Mouse (Mus musculus) ES-Bruce4 (cell line): ENCODE measurements around the gene Txndc11. TPM values are rescaled to one million over a fixed set of nuclear protein-coding genes. Genes with fewer than 3 reads are reported as not detected.

Source experiments
- H3K27ac ChIP-seq: 2 replicates; pipeline ENCODE4 v1.5.1; 2012; ENCODE audit warnings: low read length, inconsistent platforms; ENCODE audit not compliant: insufficient read depth
- H3K27me3 ChIP-seq: 2 replicates; pipeline ENCODE4 v1.6.1; 2012; ENCODE audit warnings: mild to moderate bottlenecking, low read length, inconsistent platforms; ENCODE audit not compliant: control insufficient read depth, poor library complexity, insufficient read depth, severe bottlenecking
- H3K36me3 ChIP-seq: 2 replicates; pipeline ENCODE4 v1.6.1; 2012; ENCODE audit warnings: inconsistent platforms, mild to moderate bottlenecking, low read length, moderate library complexity; ENCODE audit not compliant: control insufficient read depth, poor library complexity, insufficient read depth, severe bottlenecking
- H3K4me1 ChIP-seq: one replicate; pipeline ENCODE4 v1.8.1; 2011; ENCODE audit warnings: low read length; ENCODE audit not compliant: control insufficient read depth, insufficient read depth
- H3K4me3 ChIP-seq: 2 replicates; pipeline ENCODE4 v1.5.1; 2011; ENCODE audit warnings: low read depth, mild to moderate bottlenecking, low read length
- H3K9ac ChIP-seq: 2 replicates; pipeline ENCODE4 v1.6.1; 2012; ENCODE audit warnings: low read depth, mild to moderate bottlenecking, inconsistent platforms; ENCODE audit not compliant: poor library complexity, severe bottlenecking
- H3K9me3 ChIP-seq: replicated peaks from 2 replicates; pipeline ENCODE4 v1.6.1; 2012; ENCODE audit warnings: mild to moderate bottlenecking, low read length, inconsistent platforms; ENCODE audit not compliant: control insufficient read depth, poor library complexity, insufficient read depth, severe bottlenecking
- CTCF ChIP-seq: IDR thresholded peaks from one replicate; pipeline ENCODE4 v1.8.1; 2011; ENCODE audit warnings: low read depth, low read length
- EP300 ChIP-seq: IDR thresholded peaks from 2 replicates; pipeline ENCODE4 v1.6.1; 2011; ENCODE audit warnings: low read depth, low read length; ENCODE audit not compliant: insufficient read depth
- POLR2A ChIP-seq: IDR thresholded peaks from one replicate; pipeline ENCODE4 v1.8.1; 2011; ENCODE audit warnings: low read length; ENCODE audit not compliant: insufficient read depth
- polyA plus RNA-seq: library from polyadenylated mRNA; stranded (reverse); fragments of >200 nt; gene quantifications from 2 replicates; pipeline ENCODE4 v1.2.4, GENCODE M21; 2011; ENCODE audit warnings: low read depth; ENCODE audit not compliant: missing spikeins, insufficient read depth, insufficient read length

The Txndc11 gene
- polyA plus RNA-seq, 1 experiment: 21.1 TPM

DNA sequence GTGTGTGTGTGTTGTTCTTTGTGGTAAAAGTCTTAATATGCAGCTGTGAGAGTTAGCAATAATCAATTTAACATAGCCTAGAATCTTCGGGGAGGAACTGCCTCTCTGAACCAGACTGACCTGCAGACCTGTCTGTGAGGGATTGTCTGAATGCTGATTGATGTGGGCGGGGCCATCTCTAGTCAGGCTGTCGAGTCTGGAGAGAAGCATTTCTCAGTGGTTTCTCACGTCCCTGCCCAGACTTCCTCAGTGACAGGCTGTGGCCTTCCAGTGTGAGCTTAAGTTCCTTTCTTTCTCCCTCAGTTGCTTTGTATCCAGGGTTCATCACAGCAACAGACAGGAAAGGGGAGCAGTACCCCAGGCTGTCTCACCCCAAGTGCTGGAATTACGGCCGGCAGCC lies 80.0 kb downstream of the Txndc11 start:
- TF ChIP-seq EP300: no peak
- TF ChIP-seq CTCF: no peak
- TF ChIP-seq POLR2A: no peak

GRCm38 (mm10) chr16:11051134-11051533 lies 83.3 kb downstream of the Txndc11 start:
- Histone ChIP-seq H3K27me3 (no peaks in the 10 kb centered on the region), H3K9ac (no peak overlapping the region), H3K36me3 (no peaks in the 10 kb centered on the region), H3K27ac (no peak overlapping the region), H3K4me1 (peaks cover 3% of the 10 kb centered on the region), H3K4me3 (no peak overlapping the region), H3K9me3 (no peaks in the 10 kb centered on the region)
- TF ChIP-seq CTCF (no peak), EP300 (no peak)

More for the DNA sequence above, 80.0 kb downstream of the Txndc11 start:
- Histone ChIP-seq H3K4me3 (no peak overlapping the region), H3K27me3 (no peaks in the 10 kb centered on the region), H3K27ac (no peak overlapping the region), H3K9ac (no peak overlapping the region), H3K4me1 (peaks cover 3% of the 10 kb centered on the region), H3K9me3 (no peaks in the 10 kb centered on the region), H3K36me3 (no peaks in the 10 kb centered on the region)

GRCm38 (mm10) chr16:11050226-11050625 lies 84.2 kb downstream of the Txndc11 start:
- Histone ChIP-seq H3K4me1 (peaks cover 3% of the 10 kb centered on the region), H3K9ac (no peak overlapping the region), H3K27me3 (no peaks in the 10 kb centered on the region), H3K9me3 (no peaks in the 10 kb centered on the region), H3K27ac (no peak overlapping the region), H3K4me3 (no peak overlapping the region), H3K36me3 (no peaks in the 10 kb centered on the region)
- TF ChIP-seq EP300 (no peak), POLR2A (no peak), CTCF (no peak)

DNA sequence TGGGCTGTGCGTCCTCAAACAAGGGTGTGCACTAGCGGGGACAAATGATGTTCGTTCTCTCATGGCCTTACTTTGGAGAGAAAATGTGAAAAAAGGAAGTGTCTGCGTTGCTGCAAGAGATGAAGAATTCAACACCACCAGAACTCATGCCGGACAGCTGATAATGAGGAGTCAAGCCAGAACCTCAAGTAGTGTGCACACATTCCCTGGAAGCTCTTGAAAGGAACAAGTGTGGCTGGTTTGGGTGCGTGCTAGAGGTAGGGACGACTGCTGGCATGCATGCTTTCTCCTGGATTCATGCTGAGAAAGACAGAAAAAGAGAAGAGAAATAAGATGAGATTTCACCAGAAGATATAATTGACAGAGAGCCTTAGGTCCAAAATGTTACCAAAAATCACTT lies 87.3 kb downstream of the Txndc11 start:
- no peak for TF ChIP-seq EP300
- TF ChIP-seq POLR2A: no peak
- TF ChIP-seq CTCF: no peak
- Histone ChIP-seq H3K9ac (no peak overlapping the region), H3K36me3 (no peaks in the 10 kb centered on the region), H3K4me3 (no peak overlapping the region), H3K27ac (no peak overlapping the region), H3K27me3 (no peaks in the 10 kb centered on the region), H3K4me1 (no peaks in the 10 kb centered on the region), H3K9me3 (no peaks in the 10 kb centered on the region)

- TF ChIP-seq CTCF (no peak), EP300 (no peak), POLR2A (no peak)
- Histone ChIP-seq H3K36me3 (no peaks in the 10 kb centered on the region), H3K4me3 (no peak overlapping the region), H3K9me3 (no peaks in the 10 kb centered on the region), H3K27me3 (no peaks in the 10 kb centered on the region), H3K4me1 (no peaks in the 10 kb centered on the region), H3K9ac (no peak overlapping the region), H3K27ac (no peak overlapping the region)
These were observed 88.0 kb downstream of the Txndc11 start for GRCm38 (mm10) chr16:11046437-11046836.

GRCm38 (mm10) chr16:11043239-11043638 lies 91.2 kb downstream of the Txndc11 start:
- Histone ChIP-seq H3K9ac (no peak overlapping the region), H3K9me3 (no peaks in the 10 kb centered on the region), H3K4me3 (no peak overlapping the region), H3K27ac (no peak overlapping the region), H3K27me3 (no peaks in the 10 kb centered on the region), H3K36me3 (no peaks in the 10 kb centered on the region), H3K4me1 (no peaks in the 10 kb centered on the region)
- TF ChIP-seq CTCF (no peak), EP300 (no peak), POLR2A (no peak)

- no peak overlapping the region for H3K4me3 ChIP-seq
- no peaks in the 10 kb centered on the region for H3K9me3 ChIP-seq
- H3K27ac ChIP-seq: no peak overlapping the region
- TF ChIP-seq CTCF (no peak), POLR2A (no peak), EP300 (no peak)
- no peaks in the 10 kb centered on the region for H3K4me1 ChIP-seq
- H3K36me3 ChIP-seq: no peaks in the 10 kb centered on the region
- H3K27me3 ChIP-seq: no peaks in the 10 kb centered on the region
- H3K9ac ChIP-seq: no peak overlapping the region
These were observed 93.8 kb downstream of the Txndc11 start for GRCm38 (mm10) chr16:11040603-11041002.
